Mouse (Mus musculus) intestine, postnatal 0 days (tissue): ENCODE measurements around the gene Emc3. TPM values are rescaled to one million over a fixed set of nuclear protein-coding genes. Genes with fewer than 3 reads are reported as not detected.
A peak's percentile ranks its signal among the peaks of the same experiment; 100 is the strongest.

Experiments
- ATAC-seq: fragments of 200-750 bp; cut with Nextera tagmentation; 2 replicates; pipeline ENCODE4 v1.8.0; 2017; ENCODE audit warnings: mild to moderate bottlenecking, moderate TSS enrichment, moderate library complexity
- H3K27ac ChIP-seq: fragments of 300-500 bp; sonication (generic); 2 replicates; pipeline ENCODE4 v1.5.1; 2014; ENCODE audit warnings: mild to moderate bottlenecking, low read depth, low read length, moderate library complexity
- H3K27me3 ChIP-seq: fragments of 300-500 bp; sonication (generic); replicated peaks from 2 replicates; pipeline ENCODE4 v1.6.1; 2014; ENCODE audit warnings: low read length, mixed read lengths; ENCODE audit not compliant: control insufficient read depth, insufficient read depth
- H3K36me3 ChIP-seq: fragments of 300-500 bp; sonication (generic); 2 replicates; pipeline ENCODE4 v1.6.1; 2014; ENCODE audit warnings: mild to moderate bottlenecking, moderate library complexity; ENCODE audit not compliant: control insufficient read depth, insufficient read depth
- H3K4me1 ChIP-seq: fragments of 300-500 bp; sonication (generic); replicated peaks from 2 replicates; pipeline ENCODE4 v1.6.1; 2014; ENCODE audit warnings: antibody characterized with exemption, low read length, mixed read lengths; ENCODE audit not compliant: control insufficient read depth, insufficient read depth
- H3K4me2 ChIP-seq: fragments of 300-500 bp; sonication (generic); replicated peaks from 2 replicates; pipeline ENCODE4 v1.6.1; 2014; ENCODE audit warnings: low read depth, mild to moderate bottlenecking, moderate library complexity
- H3K4me3 ChIP-seq: fragments of 300-500 bp; sonication (generic); 2 replicates; pipeline ENCODE4 v1.5.1; 2014; ENCODE audit warnings: low read depth, low read length
- H3K9ac ChIP-seq: fragments of 300-500 bp; sonication (generic); 2 replicates; pipeline ENCODE4 v1.6.1; 2014; ENCODE audit warnings: mild to moderate bottlenecking, low read depth, low read length
- H3K9me3 ChIP-seq: fragments of 300-500 bp; sonication (generic); 2 replicates; pipeline ENCODE4 v1.6.1; 2016; ENCODE audit warnings: mixed run types; ENCODE audit not compliant: control insufficient read depth
- CTCF ChIP-seq: sonication (generic); IDR thresholded peaks from 2 replicates; pipeline ENCODE4 v1.5.1; 2016; ENCODE audit warnings: low read depth, mild to moderate bottlenecking, control low read depth, antibody characterized with exemption, moderate library complexity
- WGBS: fragments of 180-500 bp; shearing (Covaris S2); extraction: QIAGEN DNeasy Blood & Tissue Kit; methylation state at CpG from one replicate; pipeline ENCODE4 v1.1.7; 2014; 5-methylcytosine and 5-hydroxymethylcytosine counted together
- microRNA-seq: library from miRNA; unstranded; fragments of <30 nt; microRNA quantifications from one replicate; pipeline ENCODE4, GENCODE M21; 2016
- polyA plus RNA-seq: library from polyadenylated mRNA; unstranded; fragments of >200 nt; fragmentation: Nextera tagmentation; extraction: Ambion mirVana; gene quantifications from 2 replicates; pipeline ENCODE4 v1.2.1, GENCODE M21; 2015

The Emc3 gene
- polyA plus RNA-seq, 1 experiment from 2014 or later: 77.9 TPM

- WGBS: 2% methylated on average over 29 of the region's 31 CpGs
- peak; percentile 62 for ATAC-seq
- Histone ChIP-seq H3K27me3 (no peaks in the 10 kb centered on the region), H3K36me3 (no peaks in the 10 kb centered on the region), H3K27ac (no peak overlapping the region), H3K4me2 (peak overlapping the region; percentile 84), H3K9ac (peak overlapping the region; percentile 37), H3K9me3 (no peaks in the 10 kb centered on the region), H3K4me3 (peak overlapping the region; percentile 39), H3K4me1 (peaks cover 3% of the 10 kb centered on the region; the same call in 1 of the 2 replicates)
- peak; percentile 89 for TF ChIP-seq CTCF
These were observed 62.0 kb downstream of the Emc3 start for GRCm38 (mm10) chr6:113469432-113469831.

GRCm38 (mm10) chr6:113469021-113469420, 62.4 kb downstream of the Emc3 start:
- H3K9ac ChIP-seq: peak overlapping the region; percentile 37; the same call in 1 of the 2 replicates
- peak; percentile 61 for ATAC-seq
- H3K9me3 ChIP-seq: no peaks in the 10 kb centered on the region
- peak overlapping the region; percentile 84 for H3K4me2 ChIP-seq
- peaks cover 3% of the 10 kb centered on the region; the same call in 1 of the 2 replicates for H3K4me1 ChIP-seq
- peak overlapping the region; percentile 39 for H3K4me3 ChIP-seq
- TF ChIP-seq CTCF: peak; percentile 80
- H3K27me3 ChIP-seq: no peaks in the 10 kb centered on the region
- 5% methylated on average over 9 of the region's 9 CpGs for WGBS
- no peak overlapping the region for H3K27ac ChIP-seq
- no peaks in the 10 kb centered on the region for H3K36me3 ChIP-seq

- H3K36me3 ChIP-seq: no peaks in the 10 kb centered on the region
- H3K4me3 ChIP-seq: no peak overlapping the region
- H3K27ac ChIP-seq: no peak overlapping the region
- H3K4me2 ChIP-seq: peak overlapping the region; percentile 84
- no peaks in the 10 kb centered on the region for H3K9me3 ChIP-seq
- ATAC-seq: no peak
- 0 out of 2 replicates have a peak, but pooled peaks cover 3% of the 10 kb centered on the region for H3K4me1 ChIP-seq
- no peaks in the 10 kb centered on the region for H3K27me3 ChIP-seq
- WGBS: 67% methylated on average over 3 of the region's 3 CpGs
- no peak for TF ChIP-seq CTCF
- H3K9ac ChIP-seq: no peak overlapping the region
These were observed 62.9 kb downstream of the Emc3 start for GRCm38 (mm10) chr6:113468512-113468911.

- no peaks in the 10 kb centered on the region for H3K9me3 ChIP-seq
- no peak overlapping the region for H3K4me3 ChIP-seq
- no peaks in the 10 kb centered on the region for H3K27me3 ChIP-seq
- H3K36me3 ChIP-seq: no peaks in the 10 kb centered on the region
- WGBS: 60% methylated on average over 5 of the region's 5 CpGs
- ATAC-seq: no peak
- H3K4me2 ChIP-seq: no peak overlapping the region
- TF ChIP-seq CTCF: peak; percentile 64
- H3K27ac ChIP-seq: no peak overlapping the region
- H3K4me1 ChIP-seq: 0 out of 2 replicates have a peak, but pooled peaks cover 3% of the 10 kb centered on the region
- H3K9ac ChIP-seq: no peak overlapping the region
These were observed 65.8 kb downstream of the Emc3 start for GRCm38 (mm10) chr6:113465602-113466001.

Small RNA genes within 50 kb of the gene (microRNA-seq; reads per million reads assigned to microRNA genes)
- gene Gm23365: not detected

Other genes starting within 250 kb of the Emc3 start
- not detected in 2 replicates for gene Cpne9, start 249.3 kb downstream of the Emc3 start, polyA plus RNA-seq
- 7.3 and 8.3 TPM in 2 replicates for gene Brpf1, start 224.5 kb downstream of the Emc3 start, polyA plus RNA-seq
- gene Ogg1, start 204.7 kb downstream of the Emc3 start, polyA plus RNA-seq: 8.0 and 9.7 TPM in 2 replicates
- 35.9 and 37.0 TPM in 2 replicates for gene Camk1, start 187.7 kb downstream of the Emc3 start, polyA plus RNA-seq
- gene Tada3, start 153.8 kb downstream of the Emc3 start, polyA plus RNA-seq: 19.7 and 23.5 TPM in 2 replicates
- gene Arpc4, start 153.5 kb downstream of the Emc3 start, polyA plus RNA-seq: 409 and 418 TPM in 2 replicates
- 1.4 and 1.6 TPM in 2 replicates for gene Ttll3, start 142.4 kb downstream of the Emc3 start, polyA plus RNA-seq
- gene Rpusd3, start 112.3 kb downstream of the Emc3 start, polyA plus RNA-seq: 21.5 and 23.9 TPM in 2 replicates
- gene Cidec, start 95.9 kb downstream of the Emc3 start, polyA plus RNA-seq: 231 and 259 TPM in 2 replicates
- gene Jagn1, start 89.1 kb downstream of the Emc3 start, polyA plus RNA-seq: 44.9 and 48.8 TPM in 2 replicates
- gene Il17re, start 73.2 kb downstream of the Emc3 start, polyA plus RNA-seq: 2.2 and 2.3 TPM in 2 replicates
- 16.5 and 17.4 TPM in 2 replicates for gene Il17rc, start 60.2 kb downstream of the Emc3 start, polyA plus RNA-seq
- 8.5 and 9.7 TPM in 2 replicates for gene Creld1, start 48.4 kb downstream of the Emc3 start, polyA plus RNA-seq
- gene Prrt3, start 29.7 kb downstream of the Emc3 start, polyA plus RNA-seq: 0.47 and 0.52 TPM in 2 replicates
- gene Fancd2, start within 50 bp of the Emc3 start, polyA plus RNA-seq: 1.4 and 1.7 TPM in 2 replicates
- 0.33 TPM in 1 of 2 replicates, not detected in the other for gene Fancd2os, start 69.1 kb upstream of the Emc3 start, polyA plus RNA-seq
- gene Brk1, start 73.1 kb upstream of the Emc3 start, polyA plus RNA-seq: 185 and 187 TPM in 2 replicates
- gene Vhl, start 92.3 kb upstream of the Emc3 start, polyA plus RNA-seq: 18.4 and 20.6 TPM in 2 replicates
- gene Irak2, start 106.8 kb upstream of the Emc3 start, polyA plus RNA-seq: 21.2 and 26.1 TPM in 2 replicates
- gene Tatdn2, start 165.4 kb upstream of the Emc3 start, polyA plus RNA-seq: 1.1 and 1.5 TPM in 2 replicates
- 139 and 148 TPM in 2 replicates for gene Ghrl, start 188.2 kb upstream of the Emc3 start, polyA plus RNA-seq
- 362 and 381 TPM in 2 replicates for gene Sec13, start 209.1 kb upstream of the Emc3 start, polyA plus RNA-seq